Mouse (Mus musculus): ENCODE data around the gene Larp1. TPM values are rescaled to one million over a fixed set of nuclear protein-coding genes. Genes with fewer than 3 reads are reported as not detected.
A peak's percentile ranks its signal among the peaks of the same experiment; 100 is the strongest.
"Not testable (repeated sequence)": the region's sequence is repeated elsewhere in the genome, so short reads cannot be mapped to it uniquely, and the experiment has no call there.

The Larp1 gene
- polyA plus RNA-seq, 1 experiment from 2014 or later, result 17.2 TPM

DNA sequence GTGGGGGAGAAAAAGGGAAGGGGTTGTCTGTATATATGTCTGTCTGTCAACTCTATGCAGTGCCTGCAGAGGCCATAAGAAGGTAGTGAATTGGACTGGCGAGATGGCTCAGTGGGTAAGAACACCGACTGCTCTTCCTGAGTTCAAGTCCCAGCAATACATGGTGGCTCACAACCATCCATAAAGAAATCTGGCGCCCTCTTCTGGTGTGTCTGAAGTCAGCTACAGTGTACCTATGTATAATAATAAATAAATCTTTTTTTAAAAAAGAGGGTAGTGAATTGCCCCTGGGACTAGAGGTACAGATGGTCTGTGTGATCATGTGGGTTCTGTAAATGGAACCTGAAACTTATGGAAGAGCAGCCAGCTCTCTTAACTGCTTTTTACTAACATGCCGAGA is 37.6 kb downstream of the Larp1 start:
- Histone ChIP-seq H3K4me3 (no peak overlapping the region), H3K9me3 (no peaks in the 10 kb centered on the region), H3K27ac (replicated peaks) (no peak overlapping the region), H3K36me3 (replicated peaks) (peaks cover 90% of the 10 kb centered on the region), H3K27me3 (replicated peaks; ENCODE audit: low read depth, poor library complexity, severe bottlenecking) (no peaks in the 10 kb centered on the region), H3K4me1 (no peaks in the 10 kb centered on the region)
- DNase-seq (ENCODE audit: low spot score), result no peak
- WGBS, result 80% methylated on average over 4 of the region's 4 CpGs

DNA sequence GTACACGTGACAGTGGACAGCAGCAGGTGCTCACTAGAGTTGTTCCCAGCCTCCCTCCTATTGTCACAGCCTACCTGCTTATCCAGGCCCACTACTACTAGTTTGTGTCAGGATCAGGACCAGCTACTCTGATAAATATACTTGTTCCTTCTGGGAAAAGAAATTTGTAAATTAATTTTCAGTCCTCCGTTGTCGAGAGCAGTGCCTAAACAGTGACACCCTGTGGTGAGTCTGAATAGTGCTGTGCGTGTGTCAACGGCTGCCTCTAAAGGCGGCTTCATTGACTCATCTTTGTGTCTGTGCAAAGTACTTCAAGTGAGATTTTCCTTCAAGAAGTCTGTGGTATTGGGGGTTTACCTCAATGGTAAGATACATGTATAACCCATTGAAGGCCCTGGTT is 48.6 kb downstream of the Larp1 start:
- 76% methylated on average over 6 of the region's 6 CpGs for WGBS
- no peaks in the 10 kb centered on the region for H3K9me3 ChIP-seq
- H3K4me3 ChIP-seq, result no peak overlapping the region
- peaks cover 88% of the 10 kb centered on the region for H3K36me3 ChIP-seq (replicated peaks)
- no peak overlapping the region for H3K27ac ChIP-seq (replicated peaks)
- H3K27me3 ChIP-seq (replicated peaks; ENCODE audit: low read depth, poor library complexity, severe bottlenecking), result no peaks in the 10 kb centered on the region
- no peaks in the 10 kb centered on the region for H3K4me1 ChIP-seq
- peak; percentile 24 for DNase-seq (ENCODE audit: low spot score)

DNA sequence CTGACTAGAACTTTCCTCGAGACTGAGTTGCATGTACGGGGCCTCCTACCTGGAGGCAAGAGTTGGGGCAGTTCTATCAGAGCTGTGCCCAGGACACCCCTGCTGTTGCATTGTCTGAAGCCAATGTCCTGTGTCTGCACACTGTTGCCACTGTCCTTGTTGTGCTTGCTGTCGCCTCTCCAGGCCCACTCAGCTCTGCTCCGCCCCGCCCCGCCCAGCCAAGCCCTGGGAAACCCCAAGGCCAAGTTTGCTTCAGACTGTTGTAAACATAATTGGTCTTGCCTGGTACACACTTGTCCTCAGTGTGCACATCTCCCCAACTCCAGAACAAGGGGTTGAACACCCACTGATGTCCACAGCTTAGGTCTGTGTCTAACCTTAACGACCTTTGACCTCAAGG is 50.9 kb downstream of the Larp1 start:
- H3K9me3 ChIP-seq; DNase-seq (ENCODE audit: low spot score); H3K27ac ChIP-seq (replicated peaks); H3K4me1 ChIP-seq; H3K4me3 ChIP-seq; H3K27me3 ChIP-seq (replicated peaks; ENCODE audit: low read depth, poor library complexity, severe bottlenecking): not testable (repeated sequence)
- WGBS, result 93% methylated on average over 7 of the region's 7 CpGs
- peaks cover 77% of the 10 kb centered on the region for H3K36me3 ChIP-seq (replicated peaks)

DNA sequence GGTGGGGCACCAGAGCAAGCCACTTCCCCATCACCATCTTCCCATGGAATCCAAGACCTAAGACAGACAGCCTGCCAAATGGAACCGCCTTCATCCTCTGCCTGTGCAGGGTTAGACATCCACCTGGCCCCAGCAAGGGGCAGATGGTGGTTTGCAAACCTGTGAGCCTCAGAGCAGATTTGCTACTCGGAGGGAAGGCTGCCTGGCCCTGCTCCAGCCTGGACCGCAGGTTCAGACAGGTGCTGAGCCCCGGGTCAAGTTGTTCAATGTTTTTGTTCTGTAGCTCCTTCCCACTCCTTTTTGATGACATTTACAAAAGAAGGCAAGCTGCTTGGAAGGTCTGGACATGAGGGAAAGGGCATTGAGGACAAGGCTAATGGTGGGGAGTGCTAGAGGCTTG is 52.4 kb downstream of the Larp1 start:
- not testable (repeated sequence) for H3K9me3 ChIP-seq; H3K4me3 ChIP-seq; H3K27me3 ChIP-seq (replicated peaks; ENCODE audit: low read depth, poor library complexity, severe bottlenecking); H3K27ac ChIP-seq (replicated peaks); DNase-seq (ENCODE audit: low spot score); H3K4me1 ChIP-seq
- peaks cover 62% of the 10 kb centered on the region for H3K36me3 ChIP-seq (replicated peaks)
- WGBS, result 87% methylated on average over 4 of the region's 4 CpGs

DNA sequence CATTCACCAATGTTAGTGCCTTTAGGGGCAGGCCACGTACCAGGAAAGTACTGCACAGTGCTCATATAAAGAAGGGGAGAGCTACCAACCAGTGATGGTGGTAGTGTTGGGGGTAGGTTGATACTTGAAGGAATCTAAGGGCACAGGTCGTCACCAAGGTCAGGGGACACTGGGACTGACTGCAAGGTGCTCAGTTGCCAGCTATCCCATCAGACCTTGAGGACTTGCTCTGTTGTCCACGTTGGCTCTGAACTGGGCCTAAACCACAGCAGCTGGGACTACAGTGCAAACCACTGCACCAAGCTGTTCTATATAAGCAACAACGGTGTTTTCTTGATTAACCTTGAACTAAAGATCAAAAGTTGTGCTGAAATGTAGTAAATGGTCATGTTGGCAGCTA is 53.7 kb downstream of the Larp1 start:
- no peak for DNase-seq (ENCODE audit: low spot score)
- 0 out of 2 replicates have a peak, but pooled peaks cover 4% of the 10 kb centered on the region for H3K4me1 ChIP-seq
- no peak overlapping the region for H3K4me3 ChIP-seq
- peaks cover 50% of the 10 kb centered on the region for H3K36me3 ChIP-seq (replicated peaks)
- WGBS, result 91% methylated on average over 4 of the region's 4 CpGs
- no peak overlapping the region for H3K27ac ChIP-seq (replicated peaks)
- H3K9me3 ChIP-seq, result no peaks in the 10 kb centered on the region
- H3K27me3 ChIP-seq (replicated peaks; ENCODE audit: low read depth, poor library complexity, severe bottlenecking), result no peaks in the 10 kb centered on the region

DNA sequence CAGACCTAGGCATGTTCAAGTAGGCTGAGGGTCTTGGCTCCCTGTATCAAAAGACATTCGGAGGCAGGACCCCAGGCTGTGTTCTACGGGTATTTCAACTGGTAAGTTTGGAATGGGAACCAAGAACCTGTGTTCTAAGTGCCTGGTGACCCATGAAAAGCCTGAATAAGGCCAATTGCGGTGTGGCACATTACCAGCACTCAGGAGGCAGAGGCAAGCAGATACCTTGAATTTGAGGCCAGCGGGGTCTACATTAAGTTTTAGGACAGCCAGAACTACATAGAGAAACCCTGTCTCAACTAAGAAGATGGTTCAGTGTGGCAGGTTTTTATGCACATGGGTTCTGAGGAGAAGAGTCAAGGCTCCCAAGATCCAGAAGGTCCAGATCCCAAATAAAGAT is 56.2 kb downstream of the Larp1 start:
- H3K36me3 ChIP-seq (replicated peaks), result peaks cover 29% of the 10 kb centered on the region
- no peaks in the 10 kb centered on the region for H3K27me3 ChIP-seq (replicated peaks; ENCODE audit: low read depth, poor library complexity, severe bottlenecking)
- H3K9me3 ChIP-seq, result no peaks in the 10 kb centered on the region
- no peak overlapping the region for H3K4me3 ChIP-seq
- 0 out of 2 replicates have a peak, but pooled peaks cover 4% of the 10 kb centered on the region for H3K4me1 ChIP-seq
- no peak overlapping the region for H3K27ac ChIP-seq (replicated peaks)
- no peak for DNase-seq (ENCODE audit: low spot score)
- WGBS, result 91% methylated on average over 4 of the region's 4 CpGs

DNA sequence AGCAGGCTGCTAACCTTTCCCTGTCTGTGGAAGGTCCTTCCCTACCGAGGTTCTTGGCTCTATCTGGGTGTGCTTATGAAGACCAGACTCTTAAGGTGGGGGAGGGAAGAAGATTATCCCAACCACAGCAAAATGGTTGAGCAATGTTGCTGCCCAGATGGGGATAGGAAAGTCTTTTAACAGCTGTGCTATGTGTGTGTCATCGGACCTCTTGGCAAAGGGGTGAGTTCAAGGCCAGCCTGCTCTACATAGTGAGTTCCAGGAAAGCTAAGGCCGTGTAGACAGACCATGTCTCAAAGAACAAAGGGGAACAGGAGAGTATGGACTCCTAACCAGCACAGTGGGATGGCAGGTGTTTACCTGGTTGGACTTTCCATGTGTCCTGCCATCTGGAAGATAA is 64.1 kb downstream of the Larp1 start:
- H3K4me3 ChIP-seq, result no peak overlapping the region
- H3K36me3 ChIP-seq (replicated peaks), result no peaks in the 10 kb centered on the region
- DNase-seq (ENCODE audit: low spot score), result no peak
- no peaks in the 10 kb centered on the region for H3K27me3 ChIP-seq (replicated peaks; ENCODE audit: low read depth, poor library complexity, severe bottlenecking)
- no peak overlapping the region for H3K27ac ChIP-seq (replicated peaks)
- H3K9me3 ChIP-seq, result no peaks in the 10 kb centered on the region
- no peaks in the 10 kb centered on the region for H3K4me1 ChIP-seq
- 76% methylated on average over 3 of the region's 3 CpGs for WGBS

DNA sequence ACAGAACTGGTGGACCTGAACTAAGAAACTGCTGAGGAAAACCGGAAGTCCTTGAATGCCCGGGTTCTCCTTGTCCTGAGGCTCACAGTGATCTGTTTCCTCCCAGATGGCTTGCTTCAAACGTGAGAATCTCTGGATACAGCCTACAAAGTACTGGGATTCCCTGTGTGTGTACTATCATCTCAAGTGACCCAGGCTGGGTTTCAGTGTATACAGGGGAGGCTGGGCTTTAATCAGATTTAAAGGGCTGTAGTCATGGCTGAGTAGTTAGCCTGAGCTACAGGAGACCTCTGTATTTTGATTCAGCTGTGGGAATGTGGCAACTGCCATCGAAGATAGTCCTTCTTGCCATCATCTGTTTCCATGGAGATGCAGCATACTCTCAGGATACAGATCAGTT is 68.4 kb downstream of the Larp1 start:
- Histone ChIP-seq H3K4me3 (no peak overlapping the region), H3K4me1 (no peaks in the 10 kb centered on the region), H3K27ac (replicated peaks) (no peak overlapping the region), H3K9me3 (0 out of 2 replicates have a peak, but pooled peaks cover 3% of the 10 kb centered on the region), H3K27me3 (replicated peaks; ENCODE audit: low read depth, poor library complexity, severe bottlenecking) (no peaks in the 10 kb centered on the region), H3K36me3 (replicated peaks) (no peaks in the 10 kb centered on the region)
- 78% methylated on average over 4 of the region's 4 CpGs for WGBS
- DNase-seq (ENCODE audit: low spot score), result no peak

DNA sequence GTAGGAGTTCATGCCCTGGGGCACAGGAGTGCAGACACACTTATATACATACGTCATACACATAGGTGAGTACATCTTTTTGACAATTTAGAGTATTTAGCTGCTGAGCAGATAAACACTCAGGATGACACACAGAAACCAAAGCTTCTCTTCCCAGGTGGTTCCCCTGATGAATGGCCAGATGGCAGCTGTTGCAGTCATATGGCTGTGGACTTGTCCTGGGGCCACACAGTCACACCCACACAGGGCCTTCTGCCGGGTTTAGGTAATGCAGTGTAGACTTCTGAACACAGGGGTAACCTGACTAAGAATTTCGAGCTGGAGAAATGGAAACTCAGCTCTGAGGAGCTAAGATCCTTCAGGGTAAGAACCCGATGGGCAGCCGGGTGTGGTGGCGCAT is 72.9 kb downstream of the Larp1 start:
- Histone ChIP-seq H3K9me3 (0 out of 2 replicates have a peak, but pooled peaks cover 3% of the 10 kb centered on the region), H3K4me3 (no peak overlapping the region), H3K36me3 (replicated peaks) (no peaks in the 10 kb centered on the region), H3K27me3 (replicated peaks; ENCODE audit: low read depth, poor library complexity, severe bottlenecking) (no peaks in the 10 kb centered on the region), H3K27ac (replicated peaks) (no peak overlapping the region), H3K4me1 (no peaks in the 10 kb centered on the region)
- WGBS, result 87% methylated on average over 6 of the region's 6 CpGs
- DNase-seq (ENCODE audit: low spot score), result no peak

DNA sequence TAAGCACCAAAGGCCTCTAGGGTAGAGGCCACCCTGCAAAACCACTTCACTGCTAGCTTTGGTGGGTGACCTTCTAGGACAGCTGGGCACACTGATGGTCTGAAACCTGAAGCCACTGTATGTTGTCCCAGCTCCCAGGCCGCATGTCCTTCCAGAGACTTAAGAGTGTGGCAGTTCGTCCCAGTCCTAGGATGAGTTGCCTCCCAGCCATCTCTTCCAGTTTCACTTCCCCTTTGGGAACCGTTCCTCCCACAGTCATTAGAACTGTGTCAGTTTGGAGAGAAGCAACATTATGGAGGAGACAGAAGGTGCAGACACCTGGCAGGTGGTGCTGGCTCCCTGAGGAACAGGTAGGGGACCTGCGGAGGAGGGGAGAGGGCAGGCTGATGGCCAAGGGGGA is 83.7 kb downstream of the Larp1 start:
- Histone ChIP-seq H3K4me1 (peaks cover 16% of the 10 kb centered on the region), H3K4me3 (peak overlapping the region; percentile 35; the same call in 1 of the 2 replicates), H3K9me3 (no peaks in the 10 kb centered on the region), H3K36me3 (replicated peaks) (no peaks in the 10 kb centered on the region), H3K27ac (replicated peaks) (peak overlapping the region; percentile 31; the same call in 1 of the 2 replicates), H3K27me3 (replicated peaks; ENCODE audit: low read depth, poor library complexity, severe bottlenecking) (peaks cover 22% of the 10 kb centered on the region)
- DNase-seq (ENCODE audit: low spot score), result no peak
- WGBS, result 51% methylated on average over 4 of the region's 4 CpGs

DNA sequence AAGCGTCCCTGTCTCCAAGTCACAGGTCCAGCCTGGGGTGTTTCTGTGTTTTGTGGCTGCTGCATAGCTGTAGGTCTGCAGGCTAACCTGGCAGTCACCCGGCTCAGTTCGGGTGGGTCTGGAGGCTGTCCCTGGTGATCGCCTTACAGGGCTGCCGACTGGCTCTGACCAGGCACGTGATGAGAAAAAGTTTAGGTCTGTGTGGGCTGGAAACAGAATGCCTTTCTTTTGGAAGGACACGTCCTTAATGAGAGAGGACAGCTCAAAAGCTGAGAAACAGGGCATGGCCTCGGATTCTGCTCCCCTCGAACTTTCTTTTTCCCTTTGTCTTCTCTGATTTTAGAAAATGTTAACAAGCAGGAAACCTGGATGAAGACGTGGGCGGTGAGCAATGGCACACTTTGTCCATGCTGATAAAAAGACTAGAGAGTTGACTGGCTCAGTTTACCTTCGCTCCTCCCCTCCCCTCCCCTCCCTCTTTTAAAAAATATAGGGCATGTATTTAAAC is 84.2 kb downstream of the Larp1 start, which contains the start of gene Gm12248:
Gm12248 (minus strand) TSS at position 114 of the 508 bp plus-strand sequence.
- H3K9me3 ChIP-seq, result no peaks in the 10 kb centered on the region
- H3K27me3 ChIP-seq (replicated peaks; ENCODE audit: low read depth, poor library complexity, severe bottlenecking), result peaks cover 27% of the 10 kb centered on the region
- WGBS, result 15% methylated on average over 12 of the region's 12 CpGs
- peak; percentile 65 for DNase-seq (ENCODE audit: low spot score)
- H3K4me3 ChIP-seq, result peak within 1 kb of the TSS; percentile 35
- H3K27ac ChIP-seq (replicated peaks), result peak within 1 kb of the TSS; percentile 31; the same call in 1 of the 2 replicates
- peaks cover 21% of the 10 kb centered on the region for H3K4me1 ChIP-seq
- H3K36me3 ChIP-seq (replicated peaks), result no peaks in the 10 kb centered on the region

DNA sequence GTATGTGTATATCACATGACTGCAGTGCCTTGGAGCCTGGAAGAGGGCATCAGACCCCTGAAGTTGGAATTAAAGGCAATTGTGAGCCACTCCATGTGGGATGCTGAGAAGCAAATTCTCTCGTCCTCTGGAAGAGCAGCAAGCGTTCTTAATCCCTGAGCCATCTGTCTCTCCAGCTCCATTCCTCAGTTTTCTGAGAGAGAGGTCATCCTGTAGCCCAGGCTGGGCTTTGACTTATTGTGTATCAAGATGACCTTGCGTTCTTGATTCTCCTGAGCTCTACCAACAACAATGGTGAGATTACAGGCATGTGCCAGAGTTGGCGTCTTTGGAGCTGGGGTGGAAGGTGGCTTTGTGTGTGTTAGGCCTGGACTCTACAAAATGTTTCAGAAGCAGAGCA is 85.9 kb downstream of the Larp1 start:
- WGBS, result 71% methylated on average over 4 of the region's 4 CpGs
- Histone ChIP-seq H3K36me3 (replicated peaks) (no peaks in the 10 kb centered on the region), H3K4me1 (peaks cover 21% of the 10 kb centered on the region), H3K4me3 (no peak overlapping the region), H3K27ac (replicated peaks) (no peak overlapping the region), H3K27me3 (replicated peaks; ENCODE audit: low read depth, poor library complexity, severe bottlenecking) (peaks cover 40% of the 10 kb centered on the region), H3K9me3 (no peaks in the 10 kb centered on the region)
- DNase-seq (ENCODE audit: low spot score), result no peak

DNA sequence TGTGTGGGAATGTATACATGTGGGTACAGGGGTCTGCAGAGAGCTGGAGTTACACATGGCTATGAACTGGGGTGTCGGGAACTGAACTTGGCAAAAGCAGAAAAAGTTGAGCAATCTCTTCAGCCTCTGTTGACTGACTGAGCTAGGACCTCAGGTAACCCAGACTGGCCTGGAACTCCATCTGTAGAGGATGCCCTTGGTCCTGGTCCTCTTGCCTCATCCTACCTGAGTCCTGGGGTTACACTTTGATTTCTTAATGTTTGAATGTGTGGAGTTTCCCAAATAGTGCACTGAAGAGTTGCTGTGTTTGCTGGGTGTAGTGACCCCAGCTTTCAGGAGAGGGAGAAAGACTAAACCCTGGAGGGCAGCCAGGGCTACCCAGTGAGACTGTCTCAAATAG is 86.7 kb downstream of the Larp1 start:
- no peak for DNase-seq (ENCODE audit: low spot score)
- Histone ChIP-seq H3K27me3 (replicated peaks; ENCODE audit: low read depth, poor library complexity, severe bottlenecking) (peaks cover 40% of the 10 kb centered on the region), H3K4me3 (no peak overlapping the region), H3K9me3 (no peaks in the 10 kb centered on the region), H3K4me1 (peaks cover 21% of the 10 kb centered on the region), H3K36me3 (replicated peaks) (no peaks in the 10 kb centered on the region), H3K27ac (replicated peaks) (no peak overlapping the region)
- 85% methylated on average over 1 of the region's 1 CpGs for whole genome bisulfite sequencing

Data from embryonic facial prominence, embryonic 10.5 days (tissue).